Mouse (Mus musculus): ENCODE measurements at regions not wholly inside any gene's neighbourhood (a gene's known extent, or its start where the extent isn't known, plus 50 kb on each side); places are given as distances from the start of the nearest gene placed in this dataset.

- peak; percentile 4 for DNase-seq (ENCODE audit: inconsistent ontology term)
These were observed 639.4 kb upstream of the Adam5 start for GRCm38 (mm10) chr8:25463532-25463931.

GRCm38 (mm10) chr8:25462492-25462891, 638.3 kb upstream of the Adam5 start:
- peak; percentile 79 for DNase-seq (ENCODE audit: inconsistent ontology term)

- peak; percentile 57 for DNase-seq (ENCODE audit: inconsistent ontology term)
These were observed 631.5 kb upstream of the Adam5 start for GRCm38 (mm10) chr8:25455644-25456043.

- no peak for DNase-seq (ENCODE audit: inconsistent ontology term)
These were observed 630.8 kb upstream of the Adam5 start for GRCm38 (mm10) chr8:25454972-25455371.

- DNase-seq (ENCODE audit: inconsistent ontology term): no peak
These were observed 629.7 kb upstream of the Adam5 start for GRCm38 (mm10) chr8:25453826-25454225.

GRCm38 (mm10) chr8:25450544-25450943, 626.4 kb upstream of the Adam5 start:
- no peak for DNase-seq (ENCODE audit: inconsistent ontology term)

- DNase-seq (ENCODE audit: inconsistent ontology term): no peak
These were observed 625.4 kb upstream of the Adam5 start for GRCm38 (mm10) chr8:25449590-25449989.

- no peak for DNase-seq (ENCODE audit: inconsistent ontology term)
These were observed 623.7 kb upstream of the Adam5 start for GRCm38 (mm10) chr8:25447900-25448299.

- DNase-seq (ENCODE audit: inconsistent ontology term): no peak
These were observed 621.8 kb upstream of the Adam5 start for GRCm38 (mm10) chr8:25445968-25446367.

GRCm38 (mm10) chr8:25445054-25445453, 620.9 kb upstream of the Adam5 start:
- no peak for DNase-seq (ENCODE audit: inconsistent ontology term)

GRCm38 (mm10) chr8:25443552-25443951, 619.4 kb upstream of the Adam5 start:
- DNase-seq (ENCODE audit: inconsistent ontology term): no peak

- DNase-seq (ENCODE audit: inconsistent ontology term): no peak
These were observed 616.9 kb upstream of the Adam5 start for GRCm38 (mm10) chr8:25441057-25441441.

- DNase-seq (ENCODE audit: inconsistent ontology term): peak; percentile 76
These were observed 616.4 kb upstream of the Adam5 start for GRCm38 (mm10) chr8:25440391-25441056.

GRCm38 (mm10) chr8:25439971-25440370, 615.8 kb upstream of the Adam5 start:
- no peak for DNase-seq (ENCODE audit: inconsistent ontology term)

GRCm38 (mm10) chr8:25438021-25438620, 614.0 kb upstream of the Adam5 start:
- peak; percentile 86 for DNase-seq (ENCODE audit: inconsistent ontology term)

- no peak for DNase-seq (ENCODE audit: inconsistent ontology term)
These were observed 613.0 kb upstream of the Adam5 start for GRCm38 (mm10) chr8:25437178-25437577.

GRCm38 (mm10) chr8:25430552-25430951, 606.4 kb upstream of the Adam5 start:
- DNase-seq (ENCODE audit: inconsistent ontology term): no peak

- DNase-seq (ENCODE audit: inconsistent ontology term): no peak
These were observed 605.8 kb upstream of the Adam5 start for GRCm38 (mm10) chr8:25429846-25430482.

- DNase-seq (ENCODE audit: inconsistent ontology term): peak; percentile 11
These were observed 604.6 kb upstream of the Adam5 start for GRCm38 (mm10) chr8:25428761-25429160.

- no peak for DNase-seq (ENCODE audit: inconsistent ontology term)
These were observed 602.0 kb upstream of the Adam5 start for GRCm38 (mm10) chr8:25426207-25426606.

- DNase-seq (ENCODE audit: inconsistent ontology term): no peak
These were observed 597.3 kb upstream of the Adam5 start for GRCm38 (mm10) chr8:25421478-25421877.

- DNase-seq (ENCODE audit: inconsistent ontology term): no peak
These were observed 586.4 kb upstream of the Adam5 start for GRCm38 (mm10) chr8:25410536-25410935.

GRCm38 (mm10) chr8:25407862-25408261, 583.7 kb upstream of the Adam5 start:
- no peak for DNase-seq (ENCODE audit: inconsistent ontology term)

All from Muller cell, postnatal 12 days (primary cell).